Mouse (Mus musculus) thymus, adult 2 months (tissue): ENCODE measurements around the gene Ntmt1.

ENCODE experiments used
- CTCF ChIP-seq: fragments of 200-500 bp; IDR thresholded peaks from 2 replicates; pipeline ENCODE4 v1.5.1; 2012; ENCODE audit warnings: mild to moderate bottlenecking, control low read depth, low read length, moderate library complexity, borderline replicate concordance; ENCODE audit not compliant: control insufficient read depth, poor library complexity, insufficient read depth; ENCODE audit errors: extremely low read depth
- POLR2A ChIP-seq: fragments of 200-500 bp; IDR thresholded peaks from 2 replicates; pipeline ENCODE4 v1.6.1; 2012; ENCODE audit warnings: mild to moderate bottlenecking, low read length, control low read depth, moderate library complexity; ENCODE audit not compliant: control insufficient read depth, poor library complexity, insufficient read depth; ENCODE audit errors: extremely low read depth

GRCm38 (mm10) chr2:30857076-30857475 lies 49.5 kb downstream of the Ntmt1 start:
- TF ChIP-seq POLR2A (no peak), CTCF (no peak)
